Mouse (Mus musculus) A20 (cell line): Measurements from ENCODE around the gene Cldnd2.
"Not testable (repeated sequence)": the region's sequence is repeated elsewhere in the genome, so short reads cannot be mapped to it uniquely, and the experiment has no call there.

Experiments
- DNase-seq: peaks from one replicate; pipeline ENCODE4 v3.0.0-alpha.2; 2011; ENCODE audit warnings: low read depth, low spot score

Cldnd2 gene

GRCm38 (mm10) chr7:43440482-43440881, at the start of gene Cldnd2:
TSS of gene Cldnd2 (plus strand) at chr7:43440782.
- DNase-seq, result no peak

- peak; percentile 93 for DNase-seq
Observed at GRCm38 (mm10) chr7:43392349-43393121, 48.0 kb upstream of the Cldnd2 start.

DNA sequence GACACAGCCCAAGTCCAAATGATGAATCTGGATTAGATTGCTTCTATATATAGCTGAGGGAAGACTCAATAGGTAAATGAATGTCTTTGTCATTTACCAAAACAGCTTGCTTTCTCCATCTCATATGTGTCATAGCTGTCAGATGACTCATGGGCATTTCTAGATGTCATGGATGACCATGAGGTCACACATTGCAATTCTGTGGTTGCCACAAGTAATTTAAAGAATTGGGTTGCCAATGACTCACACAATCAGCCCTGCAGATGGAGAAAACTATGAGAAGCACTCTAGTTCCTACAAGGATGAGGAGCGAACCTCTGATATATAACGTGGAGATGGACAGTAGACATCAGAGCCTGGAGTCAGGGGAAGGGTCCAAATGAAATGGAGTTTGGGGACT, 41.1 kb upstream of the Cldnd2 start:
- no peak for DNase-seq

GRCm38 (mm10) chr7:43402718-43403117, 37.9 kb upstream of the Cldnd2 start:
- DNase-seq, result no peak

DNA sequence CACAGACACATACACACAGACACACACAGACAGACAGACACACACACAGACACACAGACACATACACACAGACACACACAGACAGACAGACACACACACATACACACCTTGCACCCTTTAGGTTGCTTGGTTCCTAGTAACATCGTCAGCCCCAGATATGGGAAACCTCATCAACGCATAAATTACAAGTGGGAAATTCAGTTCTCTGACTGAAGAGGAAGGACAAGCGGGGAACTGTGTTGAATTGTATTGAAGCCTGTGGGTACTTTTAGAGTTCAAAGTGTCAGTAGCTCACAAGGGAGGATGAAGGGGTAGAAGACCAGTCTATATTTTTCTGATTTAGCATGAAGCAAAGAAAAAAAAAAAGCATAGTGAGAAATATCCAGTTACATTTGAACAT, 33.0 kb upstream of the Cldnd2 start:
- no peak for DNase-seq

DNA sequence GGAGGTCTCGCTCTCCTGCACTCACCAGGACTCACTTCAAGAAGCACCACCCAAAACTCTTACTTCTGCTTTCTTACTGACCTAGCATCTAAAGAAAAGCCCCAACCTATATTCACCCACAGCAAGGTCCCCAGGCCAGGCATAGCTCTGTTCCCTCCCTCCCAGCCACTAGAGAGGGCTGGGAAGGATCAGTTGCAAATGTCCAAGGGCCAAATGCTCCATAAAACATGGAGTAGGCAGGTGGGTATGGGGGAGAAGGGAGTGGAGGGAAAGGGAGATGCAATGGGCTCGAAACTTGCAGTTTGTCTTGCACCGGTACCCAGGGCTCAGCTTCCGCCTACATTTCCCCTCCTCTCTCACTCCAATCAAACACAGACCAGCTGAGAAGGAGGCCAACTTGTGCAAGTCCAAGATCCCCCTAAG, 32.4 kb upstream of the Cldnd2 start, which contains the start of gene Siglecg:
Siglecg (plus strand) TSS at position 74 of the 423 bp plus-strand sequence.
- peak; percentile 92 for DNase-seq

DNA sequence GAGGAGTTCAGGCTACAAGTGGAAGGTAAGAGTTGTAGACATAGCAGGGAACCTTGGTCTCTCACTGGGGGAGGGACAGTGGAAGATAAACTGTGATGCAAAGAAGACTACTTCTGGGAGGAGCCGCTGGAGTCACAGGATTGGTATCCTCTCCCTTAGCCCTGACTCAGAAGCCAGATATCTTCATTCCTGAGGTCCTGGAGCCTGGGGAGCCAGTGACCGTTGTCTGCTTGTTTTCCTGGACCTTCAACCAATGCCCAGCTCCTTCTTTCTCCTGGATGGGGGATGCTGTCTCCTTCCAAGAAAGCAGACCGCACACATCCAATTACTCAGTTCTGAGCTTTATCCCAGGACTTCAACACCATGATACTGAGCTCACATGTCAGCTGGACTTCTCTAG, 31.5 kb upstream of the Cldnd2 start:
- DNase-seq, result no peak

DNA sequence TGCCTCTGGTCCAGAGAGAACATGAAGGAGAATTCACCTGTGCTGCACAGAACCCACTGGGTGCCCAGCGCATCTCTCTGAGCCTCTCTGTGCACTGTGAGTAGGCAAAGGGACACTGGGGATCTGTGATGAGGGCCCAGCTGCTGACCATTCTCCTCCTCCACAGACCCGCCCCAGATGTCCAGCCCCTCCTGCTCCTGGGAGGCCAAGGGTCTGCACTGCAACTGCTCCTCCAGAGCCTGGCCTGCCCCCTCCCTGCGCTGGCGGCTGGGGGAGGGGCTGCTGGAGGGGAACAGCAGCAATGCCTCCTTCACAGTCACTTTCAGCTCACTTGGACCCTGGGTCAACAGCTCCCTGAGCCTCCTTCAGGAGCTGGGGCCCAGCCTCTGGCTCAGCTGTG, 28.9 kb upstream of the Cldnd2 start:
- DNase-seq, result not testable (repeated sequence)

DNA sequence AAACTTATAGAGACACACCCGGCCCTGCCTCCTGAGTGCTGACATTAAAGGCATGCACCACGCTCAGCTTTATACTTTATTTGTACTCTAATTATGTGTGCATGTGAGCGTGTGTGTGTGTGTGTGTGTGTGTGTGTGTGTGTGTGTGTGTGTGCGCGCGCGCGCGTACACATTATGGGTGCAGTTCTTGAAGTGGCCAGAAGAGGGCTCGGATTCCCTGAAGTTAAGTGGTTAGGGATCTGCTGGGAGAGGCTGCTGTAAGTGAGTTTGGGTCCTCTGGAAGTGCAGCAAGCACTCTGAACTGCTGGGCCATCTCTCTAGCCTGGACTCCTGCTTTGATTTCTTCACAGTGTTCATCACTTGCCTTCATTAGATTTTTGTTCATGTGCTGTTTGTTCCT, 23.3 kb upstream of the Cldnd2 start:
- DNase-seq, result no peak

DNA sequence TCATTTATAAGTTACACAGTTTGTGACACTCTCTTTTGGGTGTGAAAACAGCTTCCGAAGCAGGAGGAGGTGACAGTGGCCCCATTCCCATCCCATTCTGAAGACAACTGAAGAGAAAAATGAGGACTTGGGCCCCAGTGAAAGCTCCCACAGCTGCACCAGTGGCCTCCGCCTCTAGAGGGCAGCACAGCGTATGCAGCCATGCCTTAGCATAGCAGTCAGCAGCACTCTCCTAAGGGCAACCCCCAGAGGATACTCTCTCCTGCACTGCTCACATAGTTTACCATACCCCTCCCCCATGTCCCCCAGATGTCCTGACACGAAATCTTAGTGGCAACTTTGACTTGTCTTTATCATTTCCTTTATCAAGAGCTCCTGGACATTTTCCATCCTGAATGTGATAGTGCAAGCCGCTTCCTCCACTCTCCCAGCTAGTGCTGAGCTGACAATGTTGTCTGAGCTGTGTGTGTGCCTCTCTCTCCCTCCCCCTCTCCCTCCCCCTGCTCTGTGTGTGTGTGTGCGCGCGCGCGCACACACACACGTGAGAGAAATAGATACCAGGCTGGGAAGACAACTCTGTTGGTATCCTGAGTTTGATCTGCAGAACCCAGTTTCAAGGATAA, 17.5 kb upstream of the Cldnd2 start:
- DNase-seq, result peak; percentile 74

GRCm38 (mm10) chr7:43423991-43424625, 16.5 kb upstream of the Cldnd2 start:
- no peak for DNase-seq

GRCm38 (mm10) chr7:43427406-43427805, 13.2 kb upstream of the Cldnd2 start, which contains the start of gene Lim2:
TSS of gene Lim2 (plus strand) at chr7:43427670.
- DNase-seq, result no peak

DNA sequence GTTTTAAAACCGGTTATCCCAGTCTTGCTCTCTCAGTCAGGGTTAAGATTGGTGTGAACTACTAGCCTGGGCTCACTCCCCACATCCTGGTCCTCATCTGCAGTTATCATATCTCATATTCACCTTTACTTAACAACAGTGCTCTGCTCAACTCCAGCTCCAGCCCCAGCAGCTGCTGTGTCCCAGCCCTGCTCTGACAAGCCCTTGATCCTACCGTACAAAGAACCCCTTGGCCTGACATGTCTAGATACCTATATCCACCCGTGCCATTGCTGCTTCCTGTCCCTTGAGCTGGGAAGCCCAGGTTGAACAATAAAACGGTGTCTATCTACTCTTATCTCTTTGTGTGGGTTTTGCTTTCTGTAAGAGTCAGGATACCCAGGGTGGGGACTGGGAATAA, 11.1 kb upstream of the Cldnd2 start:
- DNase-seq, result no peak

GRCm38 (mm10) chr7:43432891-43433290, 7.7 kb upstream of the Cldnd2 start:
- no peak for DNase-seq

DNA sequence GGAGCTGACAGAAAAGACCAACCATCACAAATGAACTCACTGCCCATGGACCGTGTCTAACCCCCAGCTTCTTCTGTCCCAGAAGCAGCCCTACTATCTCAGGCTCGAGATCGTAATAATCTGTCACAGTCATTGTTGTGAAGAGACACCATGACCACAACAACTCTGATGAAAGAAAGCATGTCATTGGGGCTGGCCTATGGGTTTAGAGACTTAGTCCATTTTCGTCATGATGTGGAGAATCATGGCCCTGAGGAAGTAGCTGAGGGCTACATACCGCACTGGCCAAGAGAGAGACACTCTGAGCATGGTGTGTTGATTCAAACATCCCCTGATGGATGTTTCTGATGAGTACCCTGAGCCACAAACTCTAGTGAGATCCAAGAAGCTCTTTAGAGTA, 5.9 kb upstream of the Cldnd2 start:
- DNase-seq, result no peak

DNA sequence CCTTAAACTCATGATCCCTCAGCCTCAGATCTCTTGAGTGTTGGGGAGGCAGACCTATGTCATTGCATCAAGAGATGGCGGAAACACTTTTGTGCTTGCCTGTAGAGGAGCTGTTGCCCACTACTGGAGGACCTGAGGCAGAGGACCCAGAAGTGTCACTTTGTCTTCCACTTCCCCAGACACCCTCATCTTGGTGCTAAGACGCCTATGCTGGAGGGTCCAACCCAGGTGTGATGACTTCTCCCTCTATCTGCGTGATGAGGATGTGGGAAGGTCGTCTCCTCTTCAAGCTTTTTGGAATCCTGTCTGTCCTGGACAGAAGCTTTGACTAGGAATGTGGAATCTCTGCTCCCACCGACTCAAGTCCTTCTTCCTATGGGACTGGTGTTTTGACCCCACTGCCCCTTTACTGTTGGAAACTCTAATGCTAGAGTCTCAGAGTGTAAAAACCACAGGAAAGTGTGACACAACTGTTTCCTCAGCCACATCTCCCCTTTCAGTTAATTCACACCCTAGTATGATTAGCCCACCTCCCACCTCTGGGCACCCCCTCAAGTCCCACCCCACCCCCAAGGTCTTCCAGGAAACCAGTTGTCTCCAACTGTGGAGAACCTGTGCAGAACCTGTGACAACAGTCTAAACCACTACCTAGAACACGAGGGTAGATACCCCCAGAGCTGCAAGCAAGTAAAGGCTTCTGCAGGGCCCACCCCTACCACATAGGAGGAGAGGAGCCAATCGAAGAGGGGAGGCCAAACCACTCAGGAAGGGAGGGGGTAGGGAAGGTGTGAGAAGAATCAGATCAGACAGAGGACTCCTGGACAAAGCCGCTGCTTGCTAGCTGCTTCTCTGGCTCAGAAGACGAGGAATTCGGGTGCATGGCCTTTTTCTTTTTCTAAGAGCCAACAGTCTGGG, 4.0 kb upstream of the Cldnd2 start, which contains the start of gene Nkg7:
Nkg7 (plus strand) TSS at position 733 of the 915 bp plus-strand sequence.
- DNase-seq, result no peak

DNA sequence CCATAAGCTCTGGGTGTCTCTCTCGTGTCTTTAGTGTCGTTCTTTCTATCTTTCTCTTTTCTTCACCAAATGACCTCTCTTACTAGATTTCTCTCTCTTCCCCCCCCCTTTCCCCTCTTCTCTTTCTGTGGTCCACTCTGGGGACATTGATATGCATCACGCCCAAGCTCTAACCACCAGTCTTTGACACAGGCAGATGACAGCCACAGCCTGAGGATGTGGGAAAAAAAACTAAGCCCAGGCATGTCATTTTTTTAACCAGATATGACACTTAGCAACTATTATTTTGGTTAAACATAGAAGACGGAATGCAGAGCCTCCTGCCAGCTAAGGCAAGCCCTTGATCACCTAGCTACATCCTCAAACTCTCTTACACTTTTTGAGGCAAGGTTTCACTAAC, 2.0 kb upstream of the Cldnd2 start:
- no peak for DNase-seq

- no peak for DNase-seq
Observed at GRCm38 (mm10) chr7:43441071-43441470, 489 bp downstream of the Cldnd2 start.

DNA sequence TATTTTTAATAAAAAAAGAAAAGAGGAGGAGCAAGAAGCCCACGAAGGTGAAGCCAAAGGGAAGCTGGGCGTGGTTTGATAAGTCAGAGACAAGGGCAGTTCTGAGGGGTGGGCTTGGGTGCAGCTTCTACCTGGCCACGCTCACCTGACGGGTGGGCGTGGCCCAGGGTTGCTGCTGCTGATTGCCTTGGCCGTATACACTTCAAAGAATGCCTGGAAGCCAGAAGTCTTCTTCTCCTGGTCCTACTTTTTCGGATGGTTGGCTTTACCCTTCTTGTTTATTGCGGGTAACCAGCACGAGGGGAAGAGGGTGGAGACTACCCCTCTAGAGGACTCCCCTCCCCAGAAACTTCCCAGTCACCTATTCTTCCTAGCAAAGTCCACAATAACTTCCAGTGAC, 2.1 kb downstream of the Cldnd2 start:
- DNase-seq, result no peak

DNA sequence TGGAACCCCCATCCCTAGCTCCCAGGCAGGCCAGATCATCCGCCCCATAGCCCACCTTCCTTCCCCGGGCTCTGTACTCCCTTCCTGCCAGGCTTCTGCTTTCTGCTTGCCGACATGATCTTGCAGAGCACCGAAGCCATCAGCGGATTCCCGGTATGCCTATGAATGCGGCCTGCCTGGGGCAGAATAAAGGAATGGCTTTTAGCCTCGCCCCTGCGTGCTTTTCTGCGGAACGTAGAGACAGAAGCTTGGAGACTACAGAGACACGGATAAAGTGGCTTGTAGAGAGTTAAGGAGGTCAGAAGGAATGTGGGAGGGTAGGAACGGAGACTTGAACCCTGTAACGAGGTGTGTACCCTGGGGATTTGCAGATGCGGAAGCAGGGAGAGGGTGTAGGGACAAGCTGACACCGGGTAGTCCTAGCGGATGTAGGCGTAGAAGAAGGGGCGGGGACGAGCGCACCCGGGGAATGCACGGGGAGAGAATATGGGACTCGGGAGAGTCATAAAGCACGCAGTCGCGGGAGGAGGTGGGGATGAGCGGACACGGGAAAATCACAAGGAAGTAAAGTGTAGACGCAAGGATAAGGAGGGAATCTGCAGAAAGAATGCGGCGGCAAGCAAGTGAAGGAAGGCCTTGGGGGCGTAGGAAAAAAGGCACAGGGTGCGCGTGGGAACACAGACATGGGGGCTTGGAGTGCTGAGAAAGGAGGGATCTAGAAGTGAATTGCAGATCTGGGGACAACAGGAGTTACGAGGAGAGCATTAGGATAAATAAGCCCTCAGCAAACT, 2.7 kb downstream of the Cldnd2 start:
- peak; percentile 84 for DNase-seq

DNA sequence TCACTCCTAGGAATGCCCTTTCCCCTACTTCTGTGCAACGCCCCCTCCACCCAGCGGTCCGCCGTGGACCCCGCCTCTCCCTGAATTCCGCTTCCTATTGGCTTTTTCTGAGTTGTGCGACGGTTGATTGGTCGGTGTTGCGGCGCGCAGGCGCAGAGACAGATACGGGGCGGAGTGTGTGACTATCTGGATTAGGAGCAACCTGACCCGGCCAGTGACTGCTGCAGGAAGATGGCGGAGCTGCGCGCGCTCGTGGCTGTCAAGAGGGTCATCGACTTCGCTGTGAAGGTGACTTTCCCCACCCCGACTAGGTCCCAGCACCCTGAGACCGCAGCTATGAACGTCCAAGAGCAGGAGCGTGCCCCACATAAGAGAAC, 3.3 kb downstream of the Cldnd2 start, which contains the start of the genes Etfb and Gm45233:
Etfb (plus strand) TSS at position 167 of the 377 bp plus-strand sequence.
Gm45233 (plus strand) TSS at position 212 of the 377 bp plus-strand sequence.
- peak; percentile 97 for DNase-seq
